ENCODE assay signal across 9 mouse cellular contexts in the genomic region with DNA sequence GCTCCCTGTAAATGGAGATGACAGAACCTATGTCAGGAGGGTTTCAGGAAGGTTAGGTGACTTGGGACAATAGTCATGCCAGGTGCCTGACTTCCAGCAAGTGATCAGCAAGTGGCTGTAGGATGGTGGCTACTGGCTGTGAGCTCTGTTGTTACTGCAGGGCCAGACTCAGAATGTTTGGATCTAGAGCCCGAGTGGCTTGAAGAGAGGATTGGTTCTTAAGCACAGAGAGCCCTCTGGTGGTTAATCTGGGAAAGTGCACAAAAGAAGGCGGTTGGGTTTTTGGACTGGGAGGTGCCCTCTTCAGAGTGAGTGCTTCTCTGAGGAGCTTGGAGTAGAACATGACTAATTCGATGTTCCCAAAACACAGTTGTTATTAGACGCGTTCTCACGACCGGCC. TPM values are rescaled to one million over a fixed set of nuclear protein-coding genes. Genes with fewer than 3 reads are reported as not detected.
DNase-seq lines count a peak whose midpoint lies in the region; ATAC-seq and TF ChIP-seq lines count a peak whose summit lies in the region.
"Had no signal": no experiment of that assay in that cellular context is flagged by ENCODE, and none has a peak within 500 bp of the region (broad histone marks: within the 10 kb centered on the region; RNA-seq: fewer than 3 reads in every experiment).

No protein-coding gene starts in this region.

- H3K4me2 ChIP-seq in liver, embryonic 14.5 days (ENCODE audit: low read depth): no peak overlapping the region
- H3K4me2 ChIP-seq: limb, embryonic 12.5 days had no signal

- no peak overlapping the region for H3K4me3 ChIP-seq in cerebellum, adult 2 months (replicated peaks; ENCODE audit: insufficient read depth, low read depth, low read length)
- no peak overlapping the region for H3K4me3 ChIP-seq in liver, embryonic 14.5 days (ENCODE audit: insufficient read depth in 1 of 2, low read depth in 2 of 2, low read length in 2 of 2)
- H3K4me3 ChIP-seq: limb, embryonic 12.5 days had no signal

- no peaks in the 10 kb centered on the region for H3K27me3 ChIP-seq in cerebellum, adult 2 months (ENCODE audit: control insufficient read depth, insufficient read depth, low read length)
- H3K27me3 ChIP-seq in liver, embryonic 14.5 days (ENCODE audit: control insufficient read depth, insufficient read depth, low read length): no peaks in the 10 kb centered on the region
- H3K27me3 ChIP-seq: limb, embryonic 12.5 days had no signal

- H3K27ac ChIP-seq in cerebellum, adult 2 months (ENCODE audit: insufficient read depth, low read length): no peak overlapping the region
- no peak overlapping the region for H3K27ac ChIP-seq in liver, embryonic 14.5 days
- H3K27ac ChIP-seq: limb, embryonic 12.5 days had no signal

- no peak for TF ChIP-seq POLR2A in cerebellum, adult 2 months (IDR thresholded peaks at IDR 0.05; ENCODE audit: borderline replicate concordance, insufficient read depth, low read length)

- no peak overlapping the region for H3K9ac ChIP-seq in liver, embryonic 14.5 days (replicated peaks)
- H3K9ac ChIP-seq: limb, embryonic 12.5 days had no signal

- DNase-seq in B cell, adult 2 months: peak; percentile 72
- peak; percentile 32 for DNase-seq in Muller cell, postnatal 12 days (ENCODE audit: inconsistent ontology term)
- DNase-seq in cerebellum, adult 2 months: peak; percentile 81 to 83
- peak; percentile 51 for DNase-seq in gastrocnemius, postnatal 10 days
- peak; percentile 80 for DNase-seq in kidney, postnatal 14 days
- peak; percentile 38 to 41 (median 38) for DNase-seq in liver, embryonic 14.5 days (ENCODE audit: low read depth in 3 of 3, low spot score in 3 of 3)
- peak; percentile 74 for DNase-seq in retina, postnatal 1 day
- peak; percentile 32 for DNase-seq in urinary bladder, adult 2 months (ENCODE audit: low spot score)

- TF ChIP-seq EP300 in liver, embryonic 14.5 days (IDR thresholded peaks at IDR 0.05; ENCODE audit: low read depth): no peak

- ATAC-seq in liver, embryonic 14.5 days (ENCODE audit: insufficient read depth): no peak

- no peaks in the 10 kb centered on the region for H3K36me3 ChIP-seq in liver, embryonic 14.5 days (replicated peaks; ENCODE audit: control insufficient read depth, insufficient read depth, low read depth)
- H3K36me3 ChIP-seq: limb, embryonic 12.5 days had no signal

- H3K4me1 ChIP-seq in cerebellum, adult 2 months (ENCODE audit: control insufficient read depth, insufficient read depth, low read length): peaks cover 4% of the 10 kb centered on the region; the same call in 1 of the 2 replicates
- H3K4me1 ChIP-seq in liver, embryonic 14.5 days (replicated peaks; ENCODE audit: control insufficient read depth in 2 of 2, insufficient read depth in 2 of 2, low read length in 1 of 2): no peaks in the 10 kb centered on the region
- H3K4me1 ChIP-seq: limb, embryonic 12.5 days had no signal

- H3K9me3 ChIP-seq in liver, embryonic 14.5 days (ENCODE audit: control insufficient read depth, low read length): no peaks in the 10 kb centered on the region
- H3K9me3 ChIP-seq: limb, embryonic 12.5 days had no signal

- WGBS in cerebellum, adult 2 months: 64% methylated on average over 7 of the region's 7 CpGs
- WGBS in liver, embryonic 14.5 days (ENCODE audit: insufficient replicate concordance): 44% methylated on average over 7 of the region's 7 CpGs

- peak; percentile 69 for TF ChIP-seq CTCF in cerebellum, adult 2 months (IDR thresholded peaks at IDR 0.05; ENCODE audit: borderline replicate concordance, insufficient read depth, low read depth, low read length)
- TF ChIP-seq CTCF in liver, embryonic 14.5 days (IDR thresholded peaks at IDR 0.05; ENCODE audit: low read depth): peak; percentile 74

RNA-seq across cellular contexts. Expression of gene Slc36a1, which starts 36.4 kb away (rescaled TPM):
- 41.1 and 41.5 TPM in 2 replicates for polyA plus RNA-seq in cerebellum, adult 2 months (2012; rRNA removed)
- total RNA-seq in gastrocnemius, postnatal 10 days (2021): 1 to 10 TPM; 7.3 to 7.4 TPM
- 7.9 and 8.1 TPM in 2 replicates for polyA plus RNA-seq in liver, embryonic 14.5 days (2012; rRNA removed)
- polyA plus RNA-seq in liver, embryonic 14.5 days (2014; fragmentation: Nextera tagmentation; extraction: Ambion mirVana): 1.7 and 2.0 TPM in 2 replicates
- polyA plus RNA-seq in urinary bladder, adult 2 months (2012; rRNA removed): 14.0 and 17.3 TPM in 2 replicates

RNA-seq across cellular contexts. Expression of gene Slc36a2, which starts 55.7 kb away (rescaled TPM):
- polyA plus RNA-seq in cerebellum, adult 2 months (2012; rRNA removed): 0.71 and 0.82 TPM in 2 replicates
- 1 to 10 TPM; 3.4 to 6.5 TPM for total RNA-seq in gastrocnemius, postnatal 10 days (2021)
- polyA plus RNA-seq in liver, embryonic 14.5 days (2012; rRNA removed): 14.1 and 15.9 TPM in 2 replicates
- polyA plus RNA-seq in liver, embryonic 14.5 days (2014; fragmentation: Nextera tagmentation; extraction: Ambion mirVana): 13.8 and 16.6 TPM in 2 replicates
- 3.1 and 4.5 TPM in 2 replicates for polyA plus RNA-seq in urinary bladder, adult 2 months (2012; rRNA removed)

Comparison
In these comparisons a context has a peak if more than half of its experiments do, and no peak if none do; other contexts are left out.
1. DNase-seq: peak in every context shown above with its lines; median percentile 82 in cerebellum, adult 2 months; 80 in kidney, postnatal 14 days; 74 in retina, postnatal 1 day; 72 in B cell, adult 2 months; 51 in gastrocnemius, postnatal 10 days; 38 in liver, embryonic 14.5 days; 32 in Muller cell, postnatal 12 days; 32 in urinary bladder, adult 2 months.